Mouse (Mus musculus) frontal cortex, adult (tissue): ENCODE results near the gene Abcc3.
"Not testable (repeated sequence)": the region's sequence is repeated elsewhere in the genome, so short reads cannot be mapped to it uniquely, and the experiment has no call there.

Source experiments
- ATAC-seq: cut with Nextera tagmentation; 2 replicates; pipeline ENCODE4 v1.9.2; 2017; ENCODE audit warnings: mild to moderate bottlenecking, moderate library complexity, mixed read lengths; ENCODE audit not compliant: low TSS enrichment

Abcc3 gene

DNA sequence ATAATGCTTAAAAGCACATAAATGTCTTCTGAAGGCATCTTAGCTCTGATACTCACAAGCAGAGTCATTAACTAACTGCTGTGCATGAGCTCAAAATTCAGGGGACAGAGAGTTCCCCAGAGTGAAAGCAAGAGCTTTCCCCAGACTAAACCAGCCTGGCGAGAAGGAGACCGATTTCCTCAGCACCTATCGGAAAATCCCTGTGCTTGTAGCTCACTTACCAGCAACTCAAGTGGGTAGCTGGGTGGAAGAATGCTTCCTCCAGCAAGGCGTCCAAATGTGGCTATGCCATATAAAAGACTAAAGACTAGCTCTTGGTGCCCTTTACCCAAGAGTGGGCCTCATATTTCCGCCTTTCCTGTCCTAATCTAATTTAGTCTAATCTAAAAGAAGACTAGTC lies 9.9 kb upstream of the Abcc3 start:
- ATAC-seq, result no peak

DNA sequence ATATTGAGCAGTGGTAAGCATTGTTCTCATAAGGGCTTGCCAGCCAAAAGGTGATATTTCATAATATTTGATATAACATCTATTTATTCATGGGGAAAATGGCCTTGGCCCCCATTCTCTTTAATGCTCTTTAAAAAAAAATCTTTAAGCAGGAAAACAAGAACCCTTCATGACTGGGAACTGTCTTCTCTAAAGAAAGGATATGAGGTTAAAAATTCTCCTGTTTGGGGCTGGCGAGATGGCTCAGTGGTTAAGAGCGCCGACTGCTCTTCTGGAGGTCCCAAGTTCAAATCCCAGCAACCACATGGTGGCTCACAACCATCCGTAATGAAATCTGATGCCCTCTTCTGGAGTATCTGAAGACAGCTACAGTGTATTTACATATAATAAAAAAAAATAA lies 9.2 kb upstream of the Abcc3 start:
- not testable (repeated sequence) for ATAC-seq

DNA sequence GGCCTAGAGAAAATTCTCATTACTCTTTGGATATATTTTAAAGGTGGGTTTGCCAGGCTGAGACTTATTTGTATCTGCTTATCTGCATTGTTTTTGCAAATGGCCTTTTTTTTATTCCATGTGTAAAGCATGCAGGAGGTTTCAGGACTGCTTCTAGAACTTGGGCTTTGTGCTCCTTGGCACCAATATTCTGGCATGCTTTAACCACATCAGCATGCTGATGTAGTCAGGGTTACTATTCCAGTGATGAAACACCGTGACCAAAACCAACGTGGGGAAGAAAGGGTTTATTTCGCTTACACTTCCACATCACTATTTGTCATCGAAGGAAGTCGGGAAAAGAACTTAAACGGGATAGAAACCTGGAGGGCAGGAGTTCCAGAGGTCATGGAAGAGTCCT lies 8.2 kb upstream of the Abcc3 start:
- ATAC-seq, result no peak

DNA sequence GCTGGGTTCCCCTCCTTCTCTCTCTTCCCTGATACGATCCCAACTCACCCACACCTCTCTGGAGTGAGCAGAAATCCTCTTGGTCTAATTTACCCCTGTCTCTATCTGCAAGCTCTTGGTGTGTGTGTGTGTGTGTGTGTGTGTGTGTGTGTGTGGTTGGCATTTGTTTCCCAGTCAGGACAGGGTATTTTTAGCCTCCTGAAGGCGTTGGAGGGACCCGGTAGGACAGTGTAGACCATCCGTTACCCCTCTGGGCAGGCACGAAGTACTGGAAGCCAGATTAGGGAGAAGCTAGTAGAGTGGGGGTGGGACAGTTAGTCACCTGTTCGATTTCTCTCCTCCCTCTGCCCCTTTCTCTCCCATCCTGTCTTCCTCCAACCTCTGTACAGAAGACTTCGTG lies 1.3 kb upstream of the Abcc3 start:
- ATAC-seq, result no peak

DNA sequence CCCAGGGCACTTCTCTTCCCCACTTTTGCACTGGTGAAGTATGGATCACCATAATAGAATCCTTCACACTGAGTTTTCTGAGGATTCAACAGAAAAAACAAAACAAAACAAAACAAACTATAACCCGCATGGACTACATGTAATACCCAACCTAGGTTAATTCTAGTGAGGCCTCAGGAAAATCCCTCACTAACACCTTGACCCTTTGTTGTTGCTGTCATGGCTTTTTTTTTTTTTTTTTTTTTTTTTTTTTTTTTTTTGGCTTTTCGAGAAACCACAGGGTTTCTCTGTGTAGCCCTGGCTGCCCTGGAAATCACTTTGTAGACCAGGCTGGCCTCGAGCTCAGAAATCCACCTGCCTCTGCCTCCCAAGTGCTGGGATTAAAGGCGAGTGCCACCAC lies 693 bp upstream of the Abcc3 start:
- ATAC-seq, result not testable (repeated sequence)

DNA sequence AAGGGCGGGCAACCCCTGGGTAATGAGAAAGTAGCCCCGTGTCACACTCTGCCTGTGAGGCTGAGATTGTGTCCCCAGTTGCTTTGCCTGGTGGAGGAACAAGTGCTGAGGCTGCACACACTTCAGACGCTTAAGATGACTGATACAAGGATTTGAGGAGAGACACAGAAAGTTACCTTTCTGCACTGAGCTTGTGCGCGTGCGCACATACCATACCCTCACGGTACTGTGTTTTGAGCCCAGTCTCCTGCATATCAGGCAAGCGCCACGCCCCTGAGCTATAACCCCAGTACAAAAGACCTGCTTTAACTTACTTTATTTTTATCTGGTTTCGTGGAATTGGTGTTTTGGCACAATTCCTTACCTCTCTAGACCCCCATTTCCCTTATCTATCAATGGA lies 1.1 kb downstream of the Abcc3 start:
- no peak for ATAC-seq

DNA sequence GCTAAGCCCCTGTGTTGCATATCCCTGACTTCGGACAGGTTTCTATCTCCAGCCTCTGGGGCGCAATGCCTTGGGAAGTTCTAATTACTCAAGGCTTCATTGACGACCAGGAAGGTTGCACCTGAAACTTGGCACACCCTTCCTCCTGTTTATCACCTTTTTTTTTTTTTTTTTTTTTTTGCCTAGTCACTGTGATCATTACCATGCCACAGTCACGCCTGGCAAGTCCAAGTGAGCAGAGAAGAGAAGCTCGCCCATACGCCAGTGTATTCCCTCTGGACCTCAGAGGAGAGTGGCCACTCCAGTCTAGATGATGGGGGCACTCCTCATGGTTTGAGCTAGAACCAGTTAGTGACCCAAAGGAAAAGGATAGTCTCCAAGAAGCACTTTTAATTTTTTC lies 2.0 kb downstream of the Abcc3 start:
- no peak for ATAC-seq

DNA sequence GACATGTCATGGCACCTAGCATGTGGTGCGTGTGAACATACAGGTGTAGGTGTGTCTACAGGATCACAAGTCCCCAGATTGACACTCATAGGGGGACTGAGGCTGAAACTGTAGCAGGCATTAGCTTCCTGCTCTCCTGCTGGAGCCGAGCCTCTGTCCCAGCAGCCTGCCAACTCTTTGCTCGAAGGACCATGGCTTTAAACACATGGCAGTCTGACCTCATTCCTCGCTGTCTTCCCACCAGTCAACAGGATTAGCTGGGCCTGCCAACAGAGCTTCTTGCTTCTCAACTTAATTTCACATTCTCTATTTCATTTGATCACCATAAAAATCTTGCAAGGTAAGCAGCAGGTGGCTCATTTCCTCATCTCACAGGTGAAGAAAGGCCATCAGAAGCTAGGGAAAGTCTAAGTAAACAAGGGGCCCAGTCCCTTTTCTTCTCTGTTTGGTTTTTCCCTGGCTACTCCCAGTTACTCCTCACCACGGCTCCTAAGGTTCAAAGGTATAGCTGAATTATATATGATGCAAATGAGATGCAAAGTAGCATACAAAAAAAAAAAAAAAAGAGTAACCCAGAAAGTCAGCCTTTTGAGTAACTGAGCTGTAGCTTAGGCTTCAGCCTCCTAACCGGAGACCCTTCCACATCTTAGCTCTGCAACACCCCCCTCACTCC lies 2.9 kb downstream of the Abcc3 start:
- no peak for ATAC-seq

DNA sequence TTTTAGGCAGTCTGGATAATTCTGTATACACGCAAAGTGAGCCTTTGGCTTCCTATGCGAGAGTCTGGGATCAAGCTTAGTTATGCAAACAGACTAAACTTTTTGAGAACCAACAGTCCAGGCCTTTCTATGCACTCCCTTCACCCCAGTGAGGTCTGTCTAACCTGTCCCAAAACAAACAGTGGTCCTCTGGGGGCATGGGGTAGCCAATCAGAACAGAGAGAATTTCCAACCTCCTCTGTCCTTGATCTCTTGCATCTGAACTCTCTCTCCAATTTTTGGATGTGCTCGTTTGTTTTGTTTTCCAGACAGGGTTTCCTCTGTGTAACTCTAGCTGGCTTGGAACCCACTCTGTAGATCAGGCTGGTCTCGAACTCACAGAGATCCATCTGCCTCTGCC lies 3.8 kb downstream of the Abcc3 start:
- ATAC-seq, result no peak

DNA sequence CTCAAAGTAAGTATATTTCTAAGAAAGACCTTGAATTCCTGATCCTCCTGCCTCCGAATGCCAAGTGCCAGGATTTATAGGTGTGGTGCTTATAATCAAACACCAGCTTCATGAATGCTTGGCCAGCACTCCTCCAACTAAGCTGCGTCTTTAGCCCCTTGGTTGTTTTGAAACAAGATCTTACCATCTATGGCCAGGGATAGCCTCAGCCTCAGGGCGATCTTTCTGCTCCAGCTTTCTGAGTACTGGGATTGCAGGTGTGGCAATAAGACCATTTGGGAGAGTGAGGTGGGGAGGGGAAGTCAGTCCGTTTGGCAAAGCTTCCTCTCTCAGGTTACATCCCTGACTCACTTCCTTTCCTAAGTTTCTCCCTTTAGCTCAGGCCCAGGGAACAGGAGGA lies 5.0 kb downstream of the Abcc3 start:
- no peak for ATAC-seq

DNA sequence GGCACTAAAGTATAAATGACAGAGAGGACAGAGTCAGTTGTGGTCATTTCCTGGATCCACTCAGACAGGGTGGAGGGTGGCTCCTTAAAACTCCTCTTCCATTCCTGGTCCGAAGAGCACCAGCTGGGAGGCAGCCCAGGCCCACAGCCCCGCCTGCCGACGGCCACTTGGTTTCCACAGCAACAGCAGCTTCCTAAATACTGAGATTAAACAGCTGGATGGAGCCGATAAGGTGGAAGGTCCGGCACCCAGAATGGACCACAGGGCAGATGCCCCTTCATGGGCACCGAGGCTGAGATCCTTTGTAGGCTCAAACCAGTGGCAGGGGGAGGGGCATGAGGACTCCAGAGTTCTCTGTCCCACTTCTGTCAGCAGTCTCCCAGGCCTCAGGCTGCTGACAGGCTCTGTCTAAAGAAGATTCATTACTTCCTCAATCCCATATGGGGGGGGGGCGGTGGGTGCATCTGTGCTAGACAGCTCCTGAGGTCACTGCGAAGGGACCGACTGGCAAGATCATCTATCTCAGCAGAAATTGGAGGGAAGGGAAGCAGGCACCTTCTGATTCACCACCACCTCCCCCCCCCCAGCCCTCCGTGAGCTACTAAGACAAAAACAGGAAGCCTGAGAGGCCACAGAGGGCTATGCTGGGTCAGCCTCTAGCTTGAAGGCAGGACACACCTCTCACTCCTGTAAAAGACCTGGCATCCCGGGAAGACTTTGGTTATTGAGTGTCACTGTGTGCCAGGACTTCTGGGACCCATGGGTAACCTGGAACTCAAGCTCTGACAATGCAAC lies 6.6 kb downstream of the Abcc3 start:
- no peak for ATAC-seq

DNA sequence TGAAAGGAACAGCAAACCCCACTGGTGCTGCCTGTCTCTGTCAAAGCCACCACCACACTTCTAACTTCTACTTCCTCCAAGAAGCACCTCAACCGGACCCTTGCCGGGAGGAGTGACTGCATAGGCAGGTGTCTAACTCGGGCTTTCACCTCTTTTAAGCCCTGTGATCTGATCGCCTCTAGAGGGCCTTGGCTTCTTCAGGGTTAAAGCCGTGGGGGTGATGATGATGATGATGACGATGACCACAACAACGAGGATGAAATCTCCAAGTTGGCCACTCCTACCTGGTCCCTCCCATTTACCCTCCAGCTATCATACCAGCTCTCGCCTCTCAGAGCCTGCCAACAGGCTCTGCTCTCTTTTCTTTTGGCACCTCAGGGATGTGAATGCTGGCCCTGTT lies 13.1 kb downstream of the Abcc3 start:
- no peak for ATAC-seq

DNA sequence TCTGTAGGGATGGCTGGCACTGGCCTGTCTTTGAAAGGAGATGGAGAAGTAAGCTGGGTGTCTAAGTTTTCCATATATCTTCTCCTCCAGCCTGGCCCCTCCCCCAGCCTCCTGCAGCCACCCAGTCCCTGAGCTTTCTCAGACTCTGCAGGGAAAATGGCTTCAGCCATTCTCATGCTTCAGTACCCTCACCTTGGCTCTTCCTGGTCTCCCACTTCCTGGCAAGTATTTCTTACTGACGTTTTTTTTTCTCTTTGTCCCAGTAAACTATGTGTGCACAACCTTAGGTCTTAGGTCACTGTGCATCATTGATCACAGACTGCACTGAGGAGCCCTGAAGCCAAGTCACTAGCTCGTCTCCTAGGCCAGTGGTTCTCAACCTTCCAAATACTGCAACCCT lies 13.7 kb downstream of the Abcc3 start:
- ATAC-seq, result no peak

DNA sequence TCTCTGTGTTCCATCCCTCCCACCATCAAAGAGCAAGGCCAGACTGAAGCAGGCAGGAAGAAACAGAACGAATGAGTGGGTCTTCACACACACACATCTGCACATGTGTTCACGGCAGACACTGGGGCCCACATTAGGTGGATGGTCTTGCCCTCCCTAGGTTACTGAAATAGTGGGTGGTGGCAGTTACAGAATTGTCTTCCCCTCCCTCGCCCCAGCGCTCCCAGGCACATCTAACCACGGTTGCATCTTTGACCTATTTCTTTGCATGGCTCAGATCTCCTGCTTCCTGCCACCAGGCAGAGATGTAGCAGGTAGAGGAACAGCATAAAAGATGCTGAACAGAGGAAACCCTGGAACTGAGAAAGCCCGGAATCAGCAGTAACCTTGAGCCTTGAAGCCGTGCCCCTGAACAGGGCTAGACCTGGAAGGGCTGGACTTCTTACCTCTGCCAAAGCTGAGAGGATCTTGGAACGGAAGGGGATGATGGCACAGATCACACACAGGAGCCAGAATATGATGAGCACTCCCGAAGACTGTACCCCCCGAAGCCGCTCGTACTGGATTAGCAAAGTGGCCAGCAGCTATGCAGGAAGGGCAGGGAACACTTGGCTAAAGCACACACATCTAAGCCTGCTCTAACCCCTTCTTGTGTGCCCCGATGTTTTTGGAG lies 18.4 kb downstream of the Abcc3 start:
- ATAC-seq, result peak; percentile 38; the same call in 1 of the 2 replicates

DNA sequence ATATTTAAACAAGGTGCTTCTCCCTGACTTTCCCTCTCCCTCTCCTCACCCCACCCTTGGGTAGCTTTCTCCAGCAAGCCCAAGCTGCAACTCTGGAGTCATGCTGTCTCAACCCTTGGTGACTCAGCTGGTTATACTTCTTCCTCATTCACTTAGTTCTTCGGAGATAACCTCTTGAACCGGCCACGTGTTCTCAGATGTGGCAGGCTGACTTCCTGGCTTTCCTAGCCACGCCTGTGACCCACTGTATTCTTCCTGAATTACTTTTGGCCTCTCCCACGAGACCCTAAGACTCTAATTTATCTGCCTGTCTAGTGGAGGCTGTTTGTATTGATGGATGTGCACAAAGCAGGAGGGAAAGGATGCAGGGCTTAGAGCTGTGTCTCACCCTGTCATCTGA lies 22.0 kb downstream of the Abcc3 start:
- no peak for ATAC-seq

DNA sequence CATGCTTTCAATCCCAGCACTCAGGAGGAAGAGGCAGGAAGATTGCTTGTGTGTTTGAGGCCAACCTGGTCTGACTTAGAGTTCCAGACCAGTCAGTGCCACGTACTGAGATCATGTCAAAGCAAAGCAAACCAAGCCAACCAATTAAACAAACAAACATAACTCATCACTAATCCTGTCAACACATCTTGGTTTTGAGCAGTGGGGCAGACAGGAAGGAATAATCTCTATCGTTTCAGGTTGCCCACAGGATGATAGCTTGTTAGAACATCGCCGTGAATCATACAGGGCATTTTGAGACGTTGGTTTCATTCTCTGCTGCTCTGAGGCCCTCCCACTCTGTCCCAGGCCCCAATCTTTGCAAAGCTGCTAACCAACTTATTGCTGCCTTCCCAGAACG lies 22.8 kb downstream of the Abcc3 start:
- no peak for ATAC-seq

DNA sequence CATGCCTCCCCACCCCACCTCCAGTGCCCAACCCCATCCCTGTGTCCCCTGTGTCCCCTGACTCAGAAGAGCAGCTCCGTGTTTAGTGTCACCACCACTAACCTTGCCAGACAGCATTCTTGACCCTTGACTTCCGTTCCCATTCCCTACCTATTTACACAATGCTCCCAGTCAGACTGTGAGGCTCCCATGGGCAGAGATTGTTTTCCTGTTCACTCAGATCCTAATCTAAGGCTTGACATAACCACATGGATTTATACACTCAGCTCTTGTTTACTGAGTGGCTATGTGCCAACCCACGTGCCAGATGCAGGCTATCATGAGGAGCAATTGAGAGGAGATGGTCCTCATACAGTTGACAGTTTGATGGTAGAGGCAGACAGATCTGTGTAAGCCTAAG lies 27.5 kb downstream of the Abcc3 start:
- no peak for ATAC-seq

DNA sequence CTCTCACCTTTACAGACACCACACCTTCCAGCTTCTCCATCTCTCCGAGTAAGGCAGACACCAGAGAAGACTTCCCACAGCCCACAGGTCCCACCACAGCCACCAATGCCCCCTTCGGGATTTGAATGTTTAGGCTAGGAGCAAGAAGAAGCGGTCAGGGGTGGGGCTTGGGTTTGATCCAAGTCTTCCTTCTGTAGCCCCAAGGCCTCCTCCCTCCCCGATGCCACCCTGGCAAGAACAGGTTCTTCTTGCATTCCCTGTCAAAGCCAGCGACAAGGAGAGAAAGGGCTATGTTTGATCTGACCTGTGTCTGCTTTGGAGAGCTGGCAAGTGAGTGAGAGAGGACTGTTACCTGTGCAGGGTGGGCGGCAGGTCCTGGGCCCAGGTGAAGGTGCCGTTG lies 29.1 kb downstream of the Abcc3 start:
- no peak for ATAC-seq

DNA sequence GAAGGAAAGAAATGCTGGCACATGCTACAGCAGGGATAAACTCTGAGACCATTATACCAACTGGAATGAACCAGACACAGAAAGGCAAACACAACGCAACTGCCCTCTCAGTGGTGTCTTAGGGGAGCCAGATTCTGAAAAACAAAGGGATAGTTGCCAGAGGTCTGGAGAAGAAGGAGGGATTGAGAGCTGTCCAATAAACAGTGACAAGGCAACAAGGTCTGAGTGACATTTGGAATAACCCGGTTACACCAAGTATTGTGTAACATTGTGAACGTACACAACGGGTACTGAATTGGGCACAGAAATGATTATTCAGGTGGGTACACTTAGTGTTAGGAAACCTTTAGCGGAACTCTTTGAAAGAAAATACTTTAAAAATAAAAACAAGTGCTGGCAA lies 30.7 kb downstream of the Abcc3 start:
- no peak for ATAC-seq

DNA sequence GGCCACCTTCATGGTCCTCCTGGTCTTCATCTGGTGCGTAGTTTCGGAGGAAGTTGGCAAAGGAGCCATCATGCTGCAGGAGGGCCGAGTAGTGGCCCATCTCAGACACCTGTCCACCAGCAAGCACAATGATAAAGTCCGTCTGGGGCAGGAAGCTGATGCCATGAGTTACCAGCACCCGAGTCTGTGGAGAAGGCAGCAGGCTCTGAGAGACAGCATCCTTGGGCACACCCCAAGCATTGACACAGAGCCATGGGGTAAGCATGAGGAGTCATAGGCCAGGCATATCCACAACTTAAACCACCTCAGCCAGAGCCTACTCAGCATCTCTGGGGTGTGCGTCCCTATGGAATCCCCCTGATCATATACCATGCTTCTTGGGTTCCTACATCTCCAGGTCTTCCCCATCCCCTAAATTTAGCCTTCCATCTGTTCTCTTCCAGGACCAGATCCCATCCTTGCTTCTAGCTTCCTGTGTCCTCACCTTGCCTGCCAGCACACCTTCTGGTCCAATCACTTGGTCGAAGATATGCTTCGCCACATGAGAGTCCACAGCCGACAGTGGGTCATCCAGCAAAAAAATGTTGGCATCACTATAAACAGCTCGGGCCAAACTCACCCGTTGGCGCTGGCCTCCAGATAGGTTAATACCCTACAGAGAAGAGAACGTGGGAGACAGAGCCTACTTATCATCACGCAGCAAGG lies 31.5 kb downstream of the Abcc3 start:
- ATAC-seq, result no peak

DNA sequence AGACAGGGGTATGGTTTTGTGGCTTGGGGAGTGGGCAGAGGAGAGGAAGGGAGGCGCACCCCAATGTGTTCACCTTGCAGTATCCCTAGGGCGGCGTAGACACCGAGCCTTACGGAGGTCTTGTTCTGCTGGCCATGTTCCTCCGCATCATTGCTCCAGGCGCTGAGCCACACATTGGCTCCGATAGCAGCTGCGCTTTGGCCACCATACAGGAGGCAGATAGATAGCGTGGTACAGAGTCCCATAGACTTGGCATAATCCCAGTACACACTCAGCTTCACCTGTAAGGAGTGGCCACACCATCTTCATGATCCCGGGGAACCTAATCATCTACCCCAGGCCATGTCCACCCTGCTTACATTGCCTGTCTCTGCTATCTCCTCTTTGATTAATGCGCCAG lies 33.6 kb downstream of the Abcc3 start:
- ATAC-seq, result no peak

DNA sequence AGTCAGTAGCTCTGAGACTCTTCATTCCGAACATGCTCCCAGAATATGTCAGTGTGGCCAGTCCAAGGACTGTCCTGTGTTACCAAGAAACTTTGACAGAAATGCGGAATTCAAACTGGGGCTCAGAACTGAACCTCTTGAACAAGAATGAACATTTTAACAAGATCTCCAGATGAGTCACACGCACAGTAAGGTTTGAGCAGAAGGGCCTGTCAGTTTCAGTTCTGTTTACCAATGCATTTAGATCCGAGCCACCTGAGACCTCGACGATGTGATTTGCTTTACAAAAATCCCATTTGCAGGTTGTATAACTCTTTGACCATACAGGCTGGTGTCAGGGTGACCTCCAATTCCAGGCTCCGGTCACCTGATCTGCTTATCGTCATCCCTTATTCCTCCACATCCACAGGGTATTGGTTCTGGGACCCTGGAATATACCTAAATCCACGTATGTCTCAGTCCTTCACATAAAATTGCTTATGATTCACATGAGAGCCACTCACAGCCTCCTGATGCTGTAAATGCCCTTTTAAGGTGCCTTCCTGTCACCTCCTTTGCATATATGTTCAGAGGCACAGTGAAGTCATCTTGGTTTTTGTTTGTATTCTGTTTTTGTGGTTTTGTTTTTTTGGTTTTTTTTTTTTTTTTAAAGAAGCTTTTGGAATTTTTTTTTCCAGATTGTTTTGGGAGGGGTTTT lies 37.1 kb downstream of the Abcc3 start:
- ATAC-seq, result no peak
